Mouse (Mus musculus) ovary, adult 2 months (tissue): ENCODE results near the gene Tmem167b. TPM values are rescaled to one million over a fixed set of nuclear protein-coding genes. Genes with fewer than 3 reads are reported as not detected.

ENCODE experiments used
- polyA plus RNA-seq: library from polyadenylated mRNA; depleted of rRNA; stranded (reverse); fragments of >200 nt; gene quantifications from 2 replicates; pipeline ENCODE4 v1.2.3, GENCODE M21; 2012; rRNA removed

Tmem167b gene
- 2.6 and 2.7 TPM in 2 replicates for polyA plus RNA-seq

DNA sequence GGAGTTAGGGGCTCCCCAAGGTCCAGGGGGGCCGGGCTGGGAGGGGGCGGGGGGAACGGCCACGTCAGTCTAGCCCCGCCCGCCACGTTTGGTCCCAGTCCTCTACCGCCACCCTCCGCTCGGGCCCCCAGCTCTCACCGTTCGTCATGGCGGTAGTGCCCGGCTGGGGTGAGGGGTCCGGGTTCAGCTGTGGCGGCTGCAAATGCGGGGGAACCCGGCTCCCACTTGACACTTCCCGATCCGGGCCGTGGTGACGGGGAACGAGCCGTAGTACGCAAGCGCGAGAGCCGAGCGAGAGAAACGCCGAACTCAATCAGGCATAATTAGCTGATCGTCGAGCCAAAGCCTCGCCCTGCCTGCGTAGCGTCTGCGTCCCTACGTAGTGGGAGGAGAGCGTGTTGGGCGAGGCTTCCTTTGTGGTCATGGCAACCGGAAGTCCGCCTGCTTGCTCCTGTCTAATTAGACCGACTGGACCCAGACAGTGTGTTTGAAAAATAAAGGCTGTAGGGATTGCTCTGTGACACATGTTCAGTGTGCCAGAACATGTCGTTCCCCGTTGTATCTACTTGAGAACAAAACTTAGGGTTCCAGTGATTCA is at the start of gene Tmem167b:
Tmem167b (minus strand) TSS at position 334 of the 598 bp plus-strand sequence.

DNA sequence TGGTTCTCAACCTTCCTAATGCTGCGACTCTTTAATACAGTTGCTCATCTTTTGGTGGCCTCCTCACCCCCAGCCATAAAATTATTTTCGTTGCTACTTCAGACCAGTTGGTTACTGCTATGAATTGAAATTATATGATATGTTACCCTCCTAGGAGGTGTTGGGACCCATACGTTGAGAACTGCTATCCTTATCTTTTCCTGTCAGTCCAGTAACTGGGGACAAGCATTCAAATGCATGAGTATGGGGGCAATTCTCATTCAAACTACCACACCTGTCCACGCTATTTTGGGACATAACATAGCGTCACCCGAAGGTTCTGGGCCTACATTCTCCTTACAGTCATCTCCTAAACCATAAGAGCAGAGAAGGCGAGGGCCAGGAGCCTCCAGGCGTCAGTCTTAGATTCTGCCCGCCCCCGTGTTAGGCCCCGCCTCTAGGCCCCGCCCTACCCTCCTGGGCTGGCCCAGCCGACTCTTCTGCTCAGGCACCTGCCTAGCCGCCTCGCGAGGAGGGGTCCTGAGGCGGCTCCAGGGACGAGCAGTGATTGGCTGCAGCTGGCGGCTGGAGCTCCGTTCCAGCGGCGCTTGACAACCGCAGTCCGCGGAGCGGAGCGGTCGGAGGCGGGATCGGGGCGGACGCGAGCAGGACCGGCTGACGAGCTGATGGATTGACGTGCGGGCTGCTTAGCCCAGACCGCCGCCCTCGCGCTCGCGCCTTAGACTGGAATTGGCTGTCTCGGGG is 28.7 kb upstream of the Tmem167b start, which contains the start of gene Wdr47:
Wdr47 (plus strand) TSS at position 494 of the 744 bp plus-strand sequence.

DNA sequence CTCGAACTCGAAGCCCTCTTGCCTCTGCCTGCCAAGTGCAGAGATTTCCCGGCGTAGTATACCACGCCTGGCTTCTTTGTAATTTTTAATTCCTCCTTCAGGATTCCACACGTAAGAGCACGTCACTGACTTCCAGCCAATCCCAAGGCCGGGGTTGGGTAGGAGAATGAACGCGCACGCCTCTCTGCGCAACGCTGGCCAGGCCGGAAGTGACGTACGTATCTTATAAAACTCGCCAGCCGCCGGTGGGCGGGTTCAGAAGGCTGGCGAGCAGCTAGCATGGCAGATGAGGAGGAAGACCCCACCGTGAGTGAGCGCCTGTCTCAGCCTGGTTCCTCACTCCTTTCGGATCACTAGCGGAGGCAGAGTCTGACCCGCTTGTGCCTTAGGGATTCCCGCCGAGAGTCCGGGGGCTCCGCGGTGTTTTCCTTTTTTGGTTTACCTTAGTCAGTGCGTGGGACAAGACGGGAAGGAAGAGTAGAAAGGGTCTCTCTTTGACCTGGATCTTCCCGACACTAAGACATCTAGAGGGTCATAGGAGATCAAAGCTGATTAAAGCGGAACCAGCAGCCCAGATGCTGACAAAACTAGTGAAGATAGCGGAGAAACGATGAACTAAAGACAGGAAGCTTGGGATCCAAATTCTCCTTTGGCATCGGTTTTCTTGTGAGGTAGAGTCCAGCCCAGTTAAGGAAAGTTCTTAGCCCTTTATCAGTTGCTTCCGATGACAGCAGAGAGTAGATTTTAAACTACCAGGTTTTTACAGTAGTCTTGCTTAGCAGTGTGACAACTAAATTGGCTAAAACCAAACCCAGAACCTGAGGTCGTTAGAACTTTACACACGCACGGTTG is 9.4 kb upstream of the Tmem167b start, which contains the start of gene Taf13:
Taf13 (plus strand) TSS at position 256 of the 852 bp plus-strand sequence.

DNA sequence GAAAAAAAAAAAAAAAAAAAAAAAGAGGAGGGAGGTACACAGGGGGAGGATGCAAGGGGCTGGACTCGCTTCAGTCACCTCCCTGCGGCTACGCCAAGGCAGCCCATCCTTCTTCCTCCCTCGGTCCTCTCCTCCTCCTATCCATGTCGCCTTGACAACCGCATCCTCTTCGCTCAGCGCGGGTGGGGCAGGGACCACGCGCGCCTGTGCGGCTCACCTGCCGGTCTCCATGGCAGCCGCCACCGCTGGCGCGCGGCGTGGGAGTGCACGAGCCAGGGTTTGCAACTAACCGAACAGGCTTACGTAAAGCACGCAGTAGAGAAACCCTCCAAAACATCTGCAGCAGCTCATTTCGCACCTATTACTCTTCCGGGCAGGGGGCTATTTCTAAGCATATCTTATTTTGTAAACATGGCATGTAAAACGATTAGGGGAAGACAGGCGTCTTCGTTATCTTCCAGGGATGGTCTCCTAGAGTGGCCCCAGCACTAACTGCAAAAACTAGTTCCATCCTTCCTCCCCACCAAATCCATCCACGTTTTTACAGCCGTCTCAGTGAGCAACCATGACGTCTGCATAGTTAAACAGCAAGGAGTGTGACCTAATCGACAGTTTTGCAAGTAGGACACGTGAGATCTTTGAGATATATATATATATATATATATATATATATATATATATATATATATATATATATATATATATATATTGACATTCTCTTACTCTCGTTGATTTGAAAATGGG is 25.6 kb downstream of the Tmem167b start, which contains the start of gene 5330417C22Rik:
5330417C22Rik (minus strand) TSS at position 20 of the 744 bp plus-strand sequence.

GRCm38 (mm10) chr3:108533951-108534350 is 28.3 kb downstream of the Tmem167b start, which contains the start of gene 1700013F07Rik:
TSS of gene 1700013F07Rik (plus strand) at chr3:108534150.

Other genes starting within 250 kb of the Tmem167b start
- not detected in 2 replicates for gene Mybphl, start 197.6 kb downstream of the Tmem167b start, polyA plus RNA-seq
- 8.1 and 12.4 TPM in 2 replicates for gene Psrc1, start 178.6 kb downstream of the Tmem167b start, polyA plus RNA-seq
- gene Celsr2, start 146.9 kb downstream of the Tmem167b start, polyA plus RNA-seq = 35.2 and 37.0 TPM in 2 replicates
- gene Sars, start 117.3 kb downstream of the Tmem167b start, polyA plus RNA-seq = 28.4 and 31.9 TPM in 2 replicates
- 2.6 and 4.2 TPM in 2 replicates for gene 1700013F07Rik, start 28.3 kb downstream of the Tmem167b start, polyA plus RNA-seq
- 4.6 and 6.4 TPM in 2 replicates for gene 5330417C22Rik, start 25.9 kb downstream of the Tmem167b start, polyA plus RNA-seq
- 0.78 and 1.5 TPM in 2 replicates for gene Taf13, start 9.2 kb upstream of the Tmem167b start, polyA plus RNA-seq
- 5.7 and 5.9 TPM in 2 replicates for gene Wdr47, start 28.8 kb upstream of the Tmem167b start, polyA plus RNA-seq
- 29.8 and 31.1 TPM in 2 replicates for gene Clcc1, start 91.4 kb upstream of the Tmem167b start, polyA plus RNA-seq
- gene Gpsm2, start 159.8 kb upstream of the Tmem167b start, polyA plus RNA-seq = 3.4 and 3.5 TPM in 2 replicates
- 0.10 and 0.25 TPM in 2 replicates for gene Aknad1, start 177.2 kb upstream of the Tmem167b start, polyA plus RNA-seq